Mouse (Mus musculus) spleen, embryonic (tissue): ENCODE results near the gene Oxnad1.
"Not testable (repeated sequence)": the region's sequence is repeated elsewhere in the genome, so short reads cannot be mapped to it uniquely, and the experiment has no call there.

ENCODE experiments used
- CTCF ChIA-PET: fragments of 350-600 bp; sonication (Branson Sonifier 250); formaldehyde crosslinking; loops from one replicate; lab custom pipeline; 2022; lab: Charles Lee

Oxnad1 gene

GRCm38 (mm10) chr14:32087584-32088248, 2.5 kb downstream of the Oxnad1 start:
- CTCF ChIA-PET, result not testable (repeated sequence)

DNA sequence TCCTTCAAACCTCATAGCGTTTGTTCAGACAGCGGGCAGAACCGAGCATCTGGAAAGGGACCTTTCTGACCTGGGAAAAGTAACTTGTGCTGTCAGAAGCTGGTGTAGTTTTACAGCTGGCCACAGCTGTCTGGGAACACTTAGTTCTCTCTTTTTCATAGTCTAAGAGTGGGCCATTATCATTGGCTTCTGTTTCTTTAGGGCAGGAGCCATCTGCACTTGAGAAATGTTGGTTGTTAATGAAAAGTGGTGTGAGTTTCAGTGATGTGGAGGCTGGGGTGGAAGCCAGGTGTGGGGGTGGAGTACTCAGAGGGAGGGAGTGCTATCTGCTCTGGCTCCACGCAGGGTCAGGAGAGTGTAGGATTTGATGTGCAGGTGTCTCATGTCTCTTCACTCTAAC, 6.0 kb downstream of the Oxnad1 start:
- CTCF ChIA-PET, result no interaction called here

- CTCF ChIA-PET, result no interaction called here
These were observed 6.5 kb downstream of the Oxnad1 start for GRCm38 (mm10) chr14:32091704-32092103.

GRCm38 (mm10) chr14:32093018-32093417, 7.8 kb downstream of the Oxnad1 start:
- CTCF ChIA-PET, result no interaction called here

GRCm38 (mm10) chr14:32093500-32094117, 8.4 kb downstream of the Oxnad1 start:
- CTCF ChIA-PET, result interaction anchor here (0.6 kb wide), 1 partner anchor 490 kb away, joined by 3 read pairs; no protein-coding TSS in a partner anchor

GRCm38 (mm10) chr14:32095646-32096045, 10.5 kb downstream of the Oxnad1 start:
- CTCF ChIA-PET, result interaction anchor here (0.5 to 0.6 kb wide), 2 partner anchors 60 to 889 kb away, joined by 6 to 8 read pairs; no protein-coding TSS in a partner anchor

DNA sequence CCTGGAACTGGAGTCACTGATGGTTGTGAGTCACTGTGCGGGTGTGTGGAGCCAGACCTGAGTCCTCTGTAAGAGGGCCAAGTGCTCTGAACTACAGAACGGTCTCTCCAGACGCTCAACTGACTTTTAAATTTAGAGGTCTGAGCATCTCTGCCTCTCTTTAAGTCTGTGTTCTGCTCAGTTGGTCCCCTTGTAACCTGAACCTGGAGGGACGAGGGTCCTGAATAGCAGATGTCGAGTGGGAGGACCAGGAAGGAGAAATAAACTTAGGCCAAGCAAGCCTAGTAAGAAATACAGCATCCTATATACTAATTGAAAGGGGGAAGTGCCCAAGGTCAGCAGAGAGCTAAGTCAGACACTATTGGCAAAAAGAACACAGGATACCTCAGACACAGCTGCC, 11.6 kb downstream of the Oxnad1 start:
- CTCF ChIA-PET, result no interaction called here

DNA sequence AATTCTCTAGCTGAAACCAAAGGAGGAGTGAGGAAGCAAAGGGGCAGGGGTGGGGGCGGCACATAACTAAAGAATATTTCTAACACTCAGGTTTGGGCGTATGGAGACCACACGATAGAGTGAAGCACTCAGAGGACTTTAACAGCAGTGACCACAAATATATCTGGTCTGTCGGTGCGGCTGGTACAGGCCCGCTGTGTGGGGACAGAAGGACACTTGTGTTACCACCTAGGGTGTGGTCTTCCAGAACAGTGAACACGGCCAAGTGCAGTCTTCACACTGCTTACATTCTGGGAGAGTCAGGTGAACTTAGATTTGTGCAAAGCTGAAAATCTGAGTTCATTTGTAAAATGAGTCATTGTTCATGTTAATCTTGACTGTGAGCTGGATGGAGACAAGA, 12.5 kb downstream of the Oxnad1 start:
- CTCF ChIA-PET, result no interaction called here

GRCm38 (mm10) chr14:32098951-32099350, 13.8 kb downstream of the Oxnad1 start:
- CTCF ChIA-PET, result no interaction called here

- CTCF ChIA-PET, result interaction anchor here (0.6 kb wide), 1 partner anchor 71 kb away, joined by 3 read pairs; no protein-coding TSS in a partner anchor
These were observed 18.4 kb downstream of the Oxnad1 start for GRCm38 (mm10) chr14:32103556-32103955.

DNA sequence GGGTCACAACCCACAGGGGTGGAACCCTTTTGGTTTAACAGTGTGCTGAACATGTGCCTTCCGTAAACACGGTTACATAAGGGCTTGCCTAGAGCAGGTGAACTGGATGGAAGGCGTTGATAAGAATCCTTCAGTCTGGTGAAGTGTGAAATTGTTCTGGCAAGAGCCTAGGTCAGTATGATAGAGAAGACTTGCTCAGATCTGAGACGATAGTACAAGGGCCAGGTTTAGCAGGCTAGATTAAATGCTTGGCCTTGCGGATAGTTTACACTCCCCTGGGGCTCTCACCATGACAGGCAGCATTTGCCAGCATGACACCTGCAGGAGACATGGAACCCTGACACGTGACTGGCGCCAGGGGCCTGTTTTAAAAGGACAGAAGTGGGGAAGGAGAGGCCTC, 20.5 kb downstream of the Oxnad1 start:
- CTCF ChIA-PET, result interaction anchor here (0.9 kb wide), 1 partner anchor 462 kb away, joined by 4 read pairs; no protein-coding TSS in a partner anchor

GRCm38 (mm10) chr14:32106911-32107310, 21.7 kb downstream of the Oxnad1 start:
- CTCF ChIA-PET, result no interaction called here

GRCm38 (mm10) chr14:32112124-32112523, 26.9 kb downstream of the Oxnad1 start:
- CTCF ChIA-PET, result interaction anchor here (0.7 kb wide), 1 partner anchor 44 kb away, joined by 4 read pairs; no protein-coding TSS in a partner anchor

DNA sequence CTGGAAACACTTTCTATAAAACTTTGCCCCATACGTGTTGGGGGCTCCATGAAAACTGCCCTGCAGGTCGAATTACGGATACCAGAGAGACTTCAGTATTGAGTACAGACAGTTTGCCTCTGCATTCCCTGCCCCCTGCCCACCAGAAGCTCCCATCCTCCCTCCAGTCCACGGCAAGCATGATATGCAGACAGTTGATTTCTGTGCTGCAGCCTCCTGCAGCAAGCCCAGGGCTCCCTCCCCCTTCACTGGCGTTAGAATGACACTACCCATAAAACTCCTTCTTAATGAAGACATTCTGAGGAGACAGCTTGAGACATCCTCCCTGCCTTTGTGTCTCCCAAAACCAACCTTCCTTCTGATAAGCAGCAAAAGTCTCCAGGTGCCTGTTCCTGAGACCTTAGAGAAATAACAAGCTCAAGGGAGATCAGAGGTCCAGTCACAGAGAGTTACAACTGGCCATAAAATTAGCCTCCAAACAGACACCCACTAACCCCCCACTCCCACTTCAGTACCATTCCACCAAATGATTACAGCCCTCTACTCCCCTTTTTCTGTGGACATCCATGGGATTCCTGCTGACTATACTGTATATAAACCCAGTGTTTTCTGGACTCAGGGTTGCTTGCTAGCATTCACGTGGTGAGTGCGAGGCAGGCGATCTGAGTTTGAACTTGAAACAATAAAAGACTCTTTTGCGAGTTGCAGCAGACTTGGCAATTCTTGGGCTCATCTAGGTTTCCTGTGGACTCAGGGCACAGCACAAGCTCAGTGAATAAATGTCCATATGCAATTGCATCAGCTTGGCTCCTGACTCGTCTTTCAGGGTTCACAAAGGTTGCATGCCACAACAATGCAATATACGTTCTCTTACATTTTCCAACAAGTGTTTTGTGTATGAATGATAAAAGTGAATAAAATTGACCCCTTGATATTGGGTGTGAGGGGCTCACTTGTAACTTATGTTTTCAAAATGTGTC, 36.1 kb downstream of the Oxnad1 start:
- CTCF ChIA-PET, result interaction anchor here (0.6 kb wide), 3 partner anchors 72 to 290 kb away, joined by 3 read pairs; no protein-coding TSS in a partner anchor

DNA sequence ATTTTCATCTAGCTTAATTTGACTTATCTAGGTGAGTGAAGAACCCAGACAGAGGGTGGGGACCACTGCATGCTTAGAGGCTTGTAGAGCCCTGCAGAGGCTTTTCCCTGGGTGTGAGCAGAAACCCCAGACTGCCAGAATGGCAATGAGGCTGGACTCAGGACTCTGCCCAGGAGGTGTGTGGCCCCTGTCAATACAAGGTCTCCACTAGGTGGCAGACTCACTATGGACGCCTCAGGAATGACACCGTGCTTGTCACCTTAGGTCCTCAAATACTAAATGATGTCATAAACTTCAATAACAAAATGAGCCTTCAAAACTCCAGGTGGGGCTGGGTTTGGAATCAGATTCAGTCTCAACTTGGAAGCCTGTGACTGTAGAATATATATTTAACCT, 36.7 kb downstream of the Oxnad1 start:
- CTCF ChIA-PET, result no interaction called here

DNA sequence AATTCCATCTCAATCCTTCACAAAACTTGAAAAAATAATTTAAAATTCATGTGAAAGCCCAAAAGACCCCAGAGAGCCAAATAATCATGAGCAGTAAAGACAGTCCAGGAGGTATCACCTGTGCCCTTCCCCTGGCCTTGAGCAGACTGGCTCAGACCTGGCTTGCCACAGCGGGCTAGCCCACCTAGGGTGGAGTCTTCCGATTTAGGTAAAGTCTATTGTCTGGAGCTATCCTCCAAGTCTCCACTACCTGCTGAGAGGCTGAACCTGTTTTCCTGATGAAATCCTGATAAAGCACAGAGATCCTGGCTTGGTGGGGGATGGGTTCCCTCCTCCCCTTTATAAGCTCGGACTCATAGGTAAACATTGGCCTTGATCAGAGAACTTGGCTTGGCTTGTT, 39.1 kb downstream of the Oxnad1 start:
- CTCF ChIA-PET, result no interaction called here

DNA sequence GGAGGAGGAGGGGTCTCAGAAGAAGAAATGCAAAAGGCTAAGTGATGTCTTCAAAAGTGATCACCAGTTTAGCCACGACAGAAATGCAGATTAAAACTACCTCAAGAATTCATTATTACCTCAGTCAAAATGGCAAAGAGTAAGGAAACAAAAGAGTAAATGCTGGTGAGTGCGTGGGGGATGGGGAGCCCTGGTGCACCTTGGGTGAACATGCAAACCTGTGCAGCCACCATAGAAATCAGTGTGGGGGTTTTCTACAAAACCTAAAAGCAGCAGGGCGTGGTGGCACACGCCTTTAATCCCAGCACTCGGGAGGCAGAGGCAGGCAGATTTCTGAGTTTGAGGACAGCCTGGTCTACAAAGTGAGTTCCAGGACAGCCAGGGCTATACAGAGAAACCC, 40.1 kb downstream of the Oxnad1 start:
- CTCF ChIA-PET, result not testable (repeated sequence)

- CTCF ChIA-PET, result no interaction called here
These were observed 43.2 kb downstream of the Oxnad1 start for GRCm38 (mm10) chr14:32128409-32128808.

DNA sequence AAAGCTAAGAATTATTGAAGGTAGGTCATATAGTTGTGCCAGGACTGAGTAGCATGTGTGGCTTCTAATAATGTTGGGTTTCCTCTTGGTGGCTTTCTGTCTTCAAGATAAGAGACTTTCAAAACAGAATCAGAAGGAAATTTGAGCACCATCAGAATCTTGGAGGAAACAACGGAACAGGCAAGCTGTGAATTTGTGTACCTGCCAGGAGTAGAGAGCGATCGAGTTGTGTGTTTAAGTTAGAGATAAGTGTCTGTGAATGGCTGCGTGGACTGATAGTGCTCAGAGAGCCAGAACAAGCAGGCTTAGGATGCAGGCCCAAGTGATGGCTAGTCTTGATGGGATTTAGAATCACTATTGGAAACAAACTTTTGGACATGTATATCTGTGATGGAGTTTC, 46.7 kb downstream of the Oxnad1 start:
- CTCF ChIA-PET, result no interaction called here

DNA sequence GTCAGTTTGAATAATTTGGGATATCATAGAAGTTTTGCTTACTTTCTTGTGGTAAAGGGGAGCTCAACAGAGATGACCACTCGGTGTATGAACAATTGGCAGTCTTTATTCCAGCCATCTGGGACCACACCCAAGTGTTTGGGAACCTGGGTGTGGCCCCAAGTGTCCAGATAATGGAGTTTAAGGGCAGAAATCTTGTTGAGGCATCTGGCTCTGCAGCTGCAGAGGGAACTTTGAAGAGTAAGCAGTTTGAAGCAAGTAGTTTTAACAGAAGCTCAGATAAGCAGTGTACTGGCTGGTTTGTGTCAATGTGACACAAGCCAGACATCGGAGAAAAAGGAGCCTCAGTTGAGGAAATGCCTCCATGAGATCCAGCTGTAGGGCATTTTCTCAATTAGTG, 49.1 kb downstream of the Oxnad1 start:
- CTCF ChIA-PET, result no interaction called here

DNA sequence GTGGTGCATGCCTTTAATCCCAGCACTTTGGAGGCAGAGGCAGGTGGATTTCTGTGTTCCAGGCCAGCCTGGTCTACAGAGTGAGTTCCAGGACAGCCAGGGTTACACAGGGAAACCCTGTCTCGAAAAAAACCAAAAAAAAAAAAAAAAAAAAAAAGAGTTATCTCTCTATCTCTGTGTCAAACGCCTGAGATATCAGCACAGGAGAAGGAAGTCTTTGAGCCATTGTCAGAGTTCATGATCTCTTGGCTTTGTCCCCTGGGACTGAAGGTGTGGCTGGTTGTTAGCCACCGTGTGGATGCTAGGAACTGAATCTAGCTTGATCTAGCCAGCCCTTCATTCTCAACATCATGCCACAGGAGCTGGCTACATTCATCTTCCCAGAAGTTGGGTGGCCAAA, 51.3 kb downstream of the Oxnad1 start:
- CTCF ChIA-PET, result not testable (repeated sequence)
